In genomic region chr8:83737852-83738562, GRCm38 (mm10) we compare ENCODE assay signal across 9 mouse cellular contexts. TPM values are rescaled to one million over a fixed set of nuclear protein-coding genes. Genes with fewer than 3 reads are reported as not detected.
DNase-seq lines count a peak whose midpoint lies in the region; ATAC-seq and TF ChIP-seq lines count a peak whose summit lies in the region.
"Had no signal": no experiment of that assay in that cellular context is flagged by ENCODE, and none has a peak within 500 bp of the region (broad histone marks: within the 10 kb centered on the region; RNA-seq: fewer than 3 reads in every experiment).

No protein-coding gene starts in this region.

- TF ChIP-seq CTCF in Patski (IDR thresholded peaks at IDR 0.05), result no peak
- no peak for TF ChIP-seq CTCF in heart, adult 2 months (IDR thresholded peaks at IDR 0.05)
- TF ChIP-seq CTCF in kidney, postnatal 0 days (IDR thresholded peaks at IDR 0.05; ENCODE audit: low read depth), result no peak

- peak; percentile 55 to 73 for DNase-seq in adrenal gland, adult 18-20 months (ENCODE audit: low spot score in 2 of 2)
- DNase-seq in adrenal gland, adult 8-10 months, result no peak
- peak; percentile 97 for DNase-seq in Patski (ENCODE audit: low read depth, low spot score)
- DNase-seq in heart, adult 2 months, result peak; percentile 81 to 87
- DNase-seq in kidney, postnatal 0 days (ENCODE audit: low spot score), result peak; percentile 71
- no peak for DNase-seq in forebrain, embryonic 10.5 days (ENCODE audit: extremely low spot score, low spot score)
- no peak for DNase-seq in embryo, embryonic 10.5 days (ENCODE audit: low spot score)

- peak overlapping the region; percentile 8 for H3K9ac ChIP-seq in heart, adult 2 months (ENCODE audit: low read depth, low read length)
- H3K9ac ChIP-seq in kidney, postnatal 0 days (ENCODE audit: low read depth, low read length), result no peak overlapping the region
- H3K9ac ChIP-seq: midbrain, embryonic 12.5 days had no signal

- peak overlapping the region; percentile 89 for H3K4me2 ChIP-seq in kidney, postnatal 0 days (ENCODE audit: low read length)
- H3K4me2 ChIP-seq: midbrain, embryonic 12.5 days had no signal

- H3K4me1 ChIP-seq in heart, adult 2 months (ENCODE audit: control insufficient read depth, insufficient read depth, low read length), result peaks cover 25% of the 10 kb centered on the region
- peaks cover 25% of the 10 kb centered on the region for H3K4me1 ChIP-seq in kidney, postnatal 0 days (replicated peaks; ENCODE audit: insufficient read depth, low read length)
- H3K4me1 ChIP-seq in forebrain, embryonic 10.5 days, result peaks cover 39% of the 10 kb centered on the region

- no peaks in the 10 kb centered on the region for H3K27me3 ChIP-seq in Patski
- H3K27me3 ChIP-seq in heart, adult 2 months (ENCODE audit: control insufficient read depth, insufficient read depth, low read length), result no peaks in the 10 kb centered on the region
- H3K27me3 ChIP-seq in kidney, postnatal 0 days (ENCODE audit: insufficient read depth, low read length), result no peaks in the 10 kb centered on the region
- H3K27me3 ChIP-seq in forebrain, embryonic 10.5 days (ENCODE audit: poor library complexity, severe bottlenecking), result peaks cover 49% of the 10 kb centered on the region

- H3K27ac ChIP-seq in heart, adult 2 months, result peak overlapping the region; percentile 98
- peak overlapping the region; percentile 84 for H3K27ac ChIP-seq in kidney, postnatal 0 days
- no peak overlapping the region for H3K27ac ChIP-seq in forebrain, embryonic 10.5 days
- H3K27ac ChIP-seq: midbrain, embryonic 12.5 days had no signal

- H3K36me3 ChIP-seq in heart, adult 2 months (ENCODE audit: control insufficient read depth, insufficient read depth, low read length), result peaks cover 4% of the 10 kb centered on the region; the same call in 1 of the 2 replicates
- 0 out of 2 replicates have a peak, but pooled peaks cover 6% of the 10 kb centered on the region for H3K36me3 ChIP-seq in kidney, postnatal 0 days (ENCODE audit: insufficient read depth, low read length)
- H3K36me3 ChIP-seq in forebrain, embryonic 10.5 days (replicated peaks), result no peaks in the 10 kb centered on the region
- H3K36me3 ChIP-seq: midbrain, embryonic 12.5 days had no signal

- intact Hi-C loops in heart, adult 2 months (cut with DNase I), result loop anchor here (2.0 to 5.0 kb wide), 3 partner anchors 15 to 71 kb away; partner anchors contain the start of gene Ptger1

- TF ChIP-seq POLR2A in heart, adult 2 months (IDR thresholded peaks at IDR 0.05; ENCODE audit: insufficient read depth, low read depth, low read length), result 0 out of 2 replicates have a peak, but pooled peaks have one; percentile 25

- CTCF ChIA-PET in Patski (lab: Charles Lee), result interaction anchor here (0.8 to 2.6 kb wide), 5 partner anchors 13 to 76 kb away, joined by 3 to 10 read pairs (median 6); no protein-coding TSS in a partner anchor

- H3K79me2 ChIP-seq in heart, adult 2 months (replicated peaks; ENCODE audit: control insufficient read depth, insufficient read depth, low read length), result peaks cover 4% of the 10 kb centered on the region

- in situ Hi-C loops in Patski (cut with MboI; ENCODE audit: low pct_unique_long_range_greater_than_20kb), result no loop called here

- POLR2A ChIA-PET in Patski (lab: Charles Lee), result interaction anchor here (1.3 to 1.6 kb wide), 3 partner anchors 10 to 22 kb away, joined by 3 to 8 read pairs (median 4); no protein-coding TSS in a partner anchor

- ATAC-seq in Patski, result peak; percentile 71
- peak; percentile 35; the same call in 1 of the 2 replicates for ATAC-seq in kidney, postnatal 0 days (replicated peaks; ENCODE audit: low FRiP score, low read depth)
- ATAC-seq in megakaryocyte, adult 5-6 weeks (ENCODE audit: poor library complexity, severe bottlenecking), result peak; percentile 39

- 0 out of 2 replicates have a peak, but pooled peaks have one; percentile 17 for TF ChIP-seq EP300 in heart, adult 2 months (IDR thresholded peaks at IDR 0.05; ENCODE audit: insufficient read depth, low read depth, low read length)

- peak overlapping the region; percentile 92 for H3K4me3 ChIP-seq in heart, adult 2 months
- H3K4me3 ChIP-seq in kidney, postnatal 0 days (replicated peaks; ENCODE audit: low read depth, low read length), result no peak overlapping the region
- no peak overlapping the region for H3K4me3 ChIP-seq in forebrain, embryonic 10.5 days
- H3K4me3 ChIP-seq: midbrain, embryonic 12.5 days had no signal

- WGBS in heart, adult 2 months, result 37% methylated on average over 4 of the region's 4 CpGs
- 37% methylated on average over 4 of the region's 4 CpGs for WGBS in kidney, postnatal 0 days
- 74% methylated on average over 4 of the region's 4 CpGs for WGBS in forebrain, embryonic 10.5 days

- H3K9me3 ChIP-seq in kidney, postnatal 0 days (replicated peaks; ENCODE audit: low read length), result no peaks in the 10 kb centered on the region
- peaks cover 9% of the 10 kb centered on the region; the same call in 1 of the 2 replicates for H3K9me3 ChIP-seq in forebrain, embryonic 10.5 days
- H3K9me3 ChIP-seq: midbrain, embryonic 12.5 days had no signal

RNA-seq across cellular contexts. Expression of gene Adgre5, which starts 3.1 kb away (rescaled TPM):
- 10 to 100 TPM; 23.4 to 35.3 TPM for total RNA-seq in adrenal gland, adult 18-20 months (2021)
- total RNA-seq in adrenal gland, adult 8-10 months (2022), result 10 to 100 TPM; 21.8 to 45.5 (median 35.2) TPM
- polyA plus RNA-seq in Patski (2021), result 77.0 TPM
- total RNA-seq in heart, adult 2 months (2021), result 10 to 100 TPM; 44.6 to 46.4 TPM
- 73.1 and 73.9 TPM in 2 replicates for polyA plus RNA-seq in heart, adult 2 months (2012; rRNA removed)
- 37.8 and 40.8 TPM in 2 replicates for polyA plus RNA-seq in kidney, postnatal 0 days (2015; fragmentation: Nextera tagmentation; extraction: Ambion mirVana)
- total RNA-seq in megakaryocyte, adult 5-6 weeks (2015), result 239 and 242 TPM in 2 replicates
- total RNA-seq in megakaryocyte, adult 5-6 weeks (2017), result 299 and 326 TPM in 2 replicates
- 8.3 and 9.2 TPM in 2 replicates for polyA plus RNA-seq in forebrain, embryonic 10.5 days (2016; fragmentation: Nextera tagmentation; extraction: Ambion mirVana)

RNA-seq across cellular contexts. Expression of gene Ddx39, which starts 23.0 kb away (rescaled TPM):
- 10 to 100 TPM; 17.5 to 20.5 TPM for total RNA-seq in adrenal gland, adult 18-20 months (2021)
- total RNA-seq in adrenal gland, adult 8-10 months (2022), result 10 to 100 TPM; 15.4 to 28.6 (median 20.7) TPM
- 70.9 TPM for polyA plus RNA-seq in Patski (2021)
- 10 to 100 TPM; 15.7 to 17.7 TPM for total RNA-seq in heart, adult 2 months (2021)
- polyA plus RNA-seq in heart, adult 2 months (2012; rRNA removed), result 18.0 and 27.3 TPM in 2 replicates
- polyA plus RNA-seq in kidney, postnatal 0 days (2015; fragmentation: Nextera tagmentation; extraction: Ambion mirVana), result 110 and 128 TPM in 2 replicates
- 66.7 and 67.7 TPM in 2 replicates for total RNA-seq in megakaryocyte, adult 5-6 weeks (2015)
- total RNA-seq in megakaryocyte, adult 5-6 weeks (2017), result 71.2 and 77.4 TPM in 2 replicates
- 364 and 371 TPM in 2 replicates for polyA plus RNA-seq in forebrain, embryonic 10.5 days (2016; fragmentation: Nextera tagmentation; extraction: Ambion mirVana)

RNA-seq across cellular contexts. Expression of gene Pkn1, which starts 39.0 kb away (rescaled TPM):
- total RNA-seq in adrenal gland, adult 18-20 months (2021), result 100 to 1,000 TPM; 124 to 126 TPM
- 100 to 1,000 TPM; 108 to 141 (median 123) TPM for total RNA-seq in adrenal gland, adult 8-10 months (2022)
- 68.6 TPM for polyA plus RNA-seq in Patski (2021)
- 10 to 100 TPM; 51.1 to 55.6 TPM for total RNA-seq in heart, adult 2 months (2021)
- 53.7 and 59.5 TPM in 2 replicates for polyA plus RNA-seq in heart, adult 2 months (2012; rRNA removed)
- polyA plus RNA-seq in kidney, postnatal 0 days (2015; fragmentation: Nextera tagmentation; extraction: Ambion mirVana), result 31.0 and 33.2 TPM in 2 replicates
- total RNA-seq in megakaryocyte, adult 5-6 weeks (2015), result 53.3 and 55.4 TPM in 2 replicates
- 103 and 110 TPM in 2 replicates for total RNA-seq in megakaryocyte, adult 5-6 weeks (2017)
- polyA plus RNA-seq in forebrain, embryonic 10.5 days (2016; fragmentation: Nextera tagmentation; extraction: Ambion mirVana), result 29.0 and 29.3 TPM in 2 replicates

Comparison
In these comparisons a context has a peak if more than half of its experiments do, and no peak if none do; other contexts are left out.
1. DNase-seq: peak in adrenal gland, adult 18-20 months (2 of 2), Patski (single experiment), heart, adult 2 months (2 of 2) and kidney, postnatal 0 days (single experiment); none in adrenal gland, adult 8-10 months (single experiment), forebrain, embryonic 10.5 days (single experiment) and embryo, embryonic 10.5 days (single experiment).
2. RNA of gene Adgre5, which starts 3.1 kb away (total RNA-seq): 239 to 326 TPM in megakaryocyte, adult 5-6 weeks; 44.6 to 46.4 TPM in heart, adult 2 months, 21.8 to 45.5 TPM in adrenal gland, adult 8-10 months and 23.4 to 35.3 TPM in adrenal gland, adult 18-20 months; every median in the first group is over 4 times any median in the second.
3. Peak in every context shown above with its lines, with median percentiles within 50 percentile points of each other: ATAC-seq.